Mouse (Mus musculus) hindbrain, embryonic 15.5 days (tissue): ENCODE results near the gene Thsd4. TPM values are rescaled to one million over a fixed set of nuclear protein-coding genes. Genes with fewer than 3 reads are reported as not detected.

Source experiments
- ATAC-seq: fragments of 200-750 bp; cut with Nextera tagmentation; 2 replicates; pipeline ENCODE4 v1.8.0; 2017; ENCODE audit warnings: low read depth, moderate number of reproducible peaks, moderate TSS enrichment; ENCODE audit not compliant: low FRiP score
- H3K27ac ChIP-seq: fragments of 300-500 bp; sonication (generic); replicated peaks from 2 replicates; pipeline ENCODE4 v1.5.1; 2015; ENCODE audit warnings: mild to moderate bottlenecking, inconsistent platforms
- H3K27me3 ChIP-seq: fragments of 300-500 bp; sonication (generic); 2 replicates; pipeline ENCODE4 v1.6.1; 2015; ENCODE audit warnings: control low read depth, inconsistent platforms
- H3K36me3 ChIP-seq: fragments of 300-500 bp; sonication (generic); 2 replicates; pipeline ENCODE4 v1.6.1; 2015; ENCODE audit warnings: control low read depth, inconsistent platforms
- H3K4me1 ChIP-seq: fragments of 300-500 bp; sonication (generic); replicated peaks from 2 replicates; pipeline ENCODE4 v1.6.1; 2015; ENCODE audit warnings: control low read depth, inconsistent platforms
- H3K4me2 ChIP-seq: fragments of 300-500 bp; sonication (generic); 2 replicates; pipeline ENCODE4 v1.6.1; 2015; ENCODE audit warnings: moderate library complexity, mild to moderate bottlenecking, inconsistent platforms
- H3K4me3 ChIP-seq: fragments of 300-500 bp; sonication (generic); 2 replicates; pipeline ENCODE4 v1.5.1; 2015; ENCODE audit warnings: mild to moderate bottlenecking, inconsistent platforms
- H3K9ac ChIP-seq: fragments of 300-500 bp; sonication (generic); 2 replicates; pipeline ENCODE4 v1.6.1; 2015; ENCODE audit warnings: inconsistent platforms
- H3K9me3 ChIP-seq: fragments of 300-500 bp; sonication (generic); 2 replicates; pipeline ENCODE4 v1.6.1; 2016; ENCODE audit warnings: control low read depth, inconsistent platforms
- WGBS: fragments of 180-500 bp; shearing (Covaris S2); methylation state at CpG from one replicate; pipeline ENCODE4 v1.1.7; 2015; 5-methylcytosine and 5-hydroxymethylcytosine counted together
- polyA plus RNA-seq: library from polyadenylated mRNA; unstranded; fragments of >200 nt; fragmentation: Nextera tagmentation; extraction: Ambion mirVana; gene quantifications from 2 replicates; pipeline ENCODE4 v1.2.1, GENCODE M21; 2015

The Thsd4 gene
- polyA plus RNA-seq, 1 experiment from 2014 or later, result 5.2 TPM

DNA sequence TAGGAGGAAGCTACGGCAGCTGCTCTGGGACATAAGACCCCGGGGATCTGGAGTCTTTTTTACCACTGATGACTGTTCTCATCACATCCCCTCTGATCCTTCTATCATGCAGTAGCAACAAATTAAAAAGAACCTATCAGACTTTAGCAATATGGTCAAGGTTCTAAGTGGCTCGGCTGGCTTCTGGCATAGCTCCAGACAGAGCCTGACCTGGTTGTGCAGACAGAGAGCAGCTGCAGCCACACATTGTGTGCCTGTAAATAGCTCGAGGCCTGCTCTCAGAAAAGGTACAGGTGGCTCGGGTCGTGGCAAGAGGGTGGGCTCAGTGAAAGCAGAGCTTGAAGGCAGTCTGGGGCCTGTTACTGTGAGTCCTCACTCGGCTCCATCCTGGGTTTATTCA, 512.9 kb downstream of the Thsd4 start:
- Histone ChIP-seq H3K27me3 (no peaks in the 10 kb centered on the region), H3K4me1 (peaks cover 11% of the 10 kb centered on the region; the same call in 1 of the 2 replicates), H3K4me2 (no peak overlapping the region), H3K4me3 (no peak overlapping the region), H3K9ac (no peak overlapping the region), H3K9me3 (no peaks in the 10 kb centered on the region), H3K27ac (no peak overlapping the region), H3K36me3 (no peaks in the 10 kb centered on the region)
- WGBS, result 56% methylated on average over 7 of the region's 7 CpGs
- no peak for ATAC-seq

DNA sequence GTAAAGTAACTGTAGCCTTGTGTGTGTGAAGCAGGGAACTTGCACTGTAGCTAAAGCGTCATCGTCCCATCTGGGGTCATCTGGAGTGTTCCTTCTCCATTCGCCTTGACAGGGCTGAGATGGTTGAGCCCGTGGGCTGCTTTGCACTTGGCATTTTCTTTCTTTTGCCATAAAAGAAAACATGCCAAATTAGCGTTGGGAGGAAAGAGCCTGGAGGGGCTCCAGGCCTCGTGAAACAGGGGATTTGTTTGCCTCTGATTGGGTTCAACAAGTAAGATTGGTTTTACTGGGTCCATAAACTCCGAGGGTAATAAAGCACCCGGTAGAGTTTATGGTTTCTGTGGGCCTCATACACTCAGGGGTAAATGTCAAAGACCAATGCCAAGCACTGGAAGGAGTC, 519.5 kb downstream of the Thsd4 start:
- Histone ChIP-seq H3K27ac (no peak overlapping the region), H3K4me2 (no peak overlapping the region), H3K9ac (no peak overlapping the region), H3K4me1 (no peaks in the 10 kb centered on the region), H3K36me3 (no peaks in the 10 kb centered on the region), H3K9me3 (no peaks in the 10 kb centered on the region), H3K27me3 (no peaks in the 10 kb centered on the region), H3K4me3 (no peak overlapping the region)
- no peak for ATAC-seq
- WGBS, result 82% methylated on average over 8 of the region's 8 CpGs

DNA sequence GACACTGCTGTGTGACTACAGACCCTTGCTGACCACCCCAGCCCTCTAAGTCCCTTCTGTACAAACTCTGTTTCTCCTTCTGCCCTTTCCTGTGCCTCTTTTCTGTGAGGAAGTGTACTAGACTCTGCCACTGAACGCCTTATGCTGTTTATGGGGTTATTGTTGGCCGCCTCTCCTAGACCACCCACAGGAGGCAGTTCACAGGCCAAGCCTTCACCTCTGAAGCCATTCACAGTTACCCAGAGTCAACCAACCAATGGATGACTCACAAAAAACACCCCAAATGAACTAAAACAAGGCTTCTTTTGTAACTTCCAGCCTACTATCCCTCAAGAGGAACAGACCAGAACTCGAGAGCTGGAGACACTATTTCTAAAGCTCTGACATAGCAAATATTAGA, 520.4 kb downstream of the Thsd4 start:
- H3K27ac ChIP-seq, result no peak overlapping the region
- no peaks in the 10 kb centered on the region for H3K36me3 ChIP-seq
- no peaks in the 10 kb centered on the region for H3K4me1 ChIP-seq
- no peak overlapping the region for H3K4me2 ChIP-seq
- WGBS, result 65% methylated on average over 3 of the region's 3 CpGs
- H3K9me3 ChIP-seq, result no peaks in the 10 kb centered on the region
- H3K4me3 ChIP-seq, result no peak overlapping the region
- ATAC-seq, result no peak
- H3K27me3 ChIP-seq, result no peaks in the 10 kb centered on the region
- H3K9ac ChIP-seq, result no peak overlapping the region

DNA sequence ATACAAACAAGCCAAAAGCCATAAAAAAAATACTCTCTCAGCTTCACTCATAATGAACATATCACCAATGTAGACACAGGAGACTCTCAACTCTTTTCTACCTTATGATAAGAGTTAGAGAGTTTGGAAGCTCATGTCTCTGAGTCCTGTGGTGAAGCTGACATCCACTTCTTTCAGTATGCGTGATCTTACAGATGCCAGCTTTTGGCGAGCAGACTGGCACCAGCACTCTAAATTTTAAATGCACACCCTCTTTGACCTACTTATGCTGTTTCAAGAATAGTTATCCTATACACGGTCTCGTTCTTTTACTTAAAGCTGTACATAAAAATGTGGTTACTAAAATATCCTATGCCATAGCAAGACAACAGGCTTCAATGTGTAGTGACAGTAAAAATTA, 524.1 kb downstream of the Thsd4 start:
- 91% methylated on average over 4 of the region's 4 CpGs for WGBS
- no peaks in the 10 kb centered on the region for H3K9me3 ChIP-seq
- H3K27ac ChIP-seq, result no peak overlapping the region
- H3K9ac ChIP-seq, result no peak overlapping the region
- H3K4me1 ChIP-seq, result no peaks in the 10 kb centered on the region
- H3K27me3 ChIP-seq, result no peaks in the 10 kb centered on the region
- H3K4me2 ChIP-seq, result no peak overlapping the region
- H3K36me3 ChIP-seq, result no peaks in the 10 kb centered on the region
- H3K4me3 ChIP-seq, result no peak overlapping the region
- no peak for ATAC-seq

DNA sequence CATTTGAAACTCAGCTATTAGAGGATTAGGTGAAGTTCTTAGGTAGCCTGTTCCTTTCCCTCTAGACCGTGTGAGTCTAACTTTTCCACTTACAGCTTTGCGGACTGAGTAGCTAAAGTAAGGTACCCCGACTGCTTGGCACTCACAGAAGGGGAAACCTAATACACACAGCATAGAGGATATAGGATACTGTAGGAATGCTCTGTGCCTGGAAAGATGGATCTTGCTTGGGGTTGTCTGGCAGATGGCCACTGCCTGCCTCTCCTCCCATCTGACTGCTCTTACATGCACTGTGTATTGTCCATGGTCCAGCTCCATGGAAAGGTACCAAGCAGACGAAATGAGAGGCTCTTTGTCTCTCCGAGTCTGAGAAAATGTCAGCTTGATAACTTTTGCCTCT, 530.4 kb downstream of the Thsd4 start:
- Histone ChIP-seq H3K36me3 (no peaks in the 10 kb centered on the region), H3K9ac (no peak overlapping the region), H3K27ac (no peak overlapping the region), H3K27me3 (no peaks in the 10 kb centered on the region), H3K9me3 (no peaks in the 10 kb centered on the region), H3K4me1 (no peaks in the 10 kb centered on the region), H3K4me3 (no peak overlapping the region), H3K4me2 (no peak overlapping the region)
- no peak for ATAC-seq
- 79% methylated on average over 5 of the region's 5 CpGs for WGBS

DNA sequence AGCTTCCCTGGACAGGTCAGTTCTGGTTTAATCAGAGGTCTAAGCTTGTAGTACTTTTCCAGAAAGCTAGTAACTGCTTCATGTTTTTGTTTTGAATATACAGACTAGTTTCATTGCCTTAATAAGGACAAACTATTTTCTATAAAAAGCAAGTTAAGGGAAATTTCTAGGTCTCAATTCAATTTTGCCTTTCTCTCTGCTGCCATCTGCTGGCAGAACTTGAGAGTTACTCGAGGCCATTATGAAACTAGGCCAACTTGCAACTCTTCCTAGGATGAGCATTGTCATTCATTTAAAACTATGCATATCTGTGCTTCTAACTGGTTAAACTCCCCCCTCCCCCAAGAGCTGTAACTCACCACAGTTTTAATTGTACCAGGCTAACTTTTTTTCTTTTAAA, 532.0 kb downstream of the Thsd4 start:
- 5% methylated on average over 1 of the region's 1 CpGs for WGBS

DNA sequence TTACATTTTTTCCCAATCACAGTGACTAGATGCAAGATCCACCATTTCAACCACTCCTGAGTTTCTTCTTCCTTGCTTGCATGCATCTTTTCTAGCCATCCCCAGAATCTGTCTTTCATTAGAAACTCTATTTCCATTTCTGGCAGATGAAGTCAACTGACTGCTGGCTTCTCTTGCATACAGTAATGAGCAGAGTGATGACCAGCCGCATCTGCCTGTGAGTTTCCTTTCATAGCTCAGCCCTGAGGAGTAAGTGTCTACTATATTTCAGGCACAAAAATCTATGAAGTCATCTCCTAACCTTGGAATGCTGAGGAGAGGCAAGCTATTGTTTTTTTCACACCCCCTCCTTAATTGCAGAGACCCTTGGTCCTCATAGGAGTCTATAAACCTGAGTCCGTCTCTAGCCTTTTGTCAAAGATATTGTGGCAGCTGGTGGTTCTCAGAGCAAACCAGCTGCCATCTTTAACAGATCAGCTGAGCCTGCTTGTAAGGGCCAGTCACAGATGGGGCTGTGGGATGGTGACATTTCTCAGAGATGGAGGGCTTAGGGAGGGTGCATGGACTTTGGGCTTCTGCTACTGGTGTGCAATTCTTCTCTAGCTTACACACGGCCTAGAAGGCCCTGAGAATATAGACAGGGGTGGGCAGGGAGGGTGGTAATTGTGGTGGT, 535.8 kb downstream of the Thsd4 start:
- no peaks in the 10 kb centered on the region for H3K27me3 ChIP-seq
- H3K36me3 ChIP-seq, result no peaks in the 10 kb centered on the region
- WGBS, result 77% methylated on average over 3 of the region's 3 CpGs
- H3K4me3 ChIP-seq, result no peak overlapping the region
- no peak for ATAC-seq
- no peaks in the 10 kb centered on the region for H3K9me3 ChIP-seq
- no peak overlapping the region for H3K9ac ChIP-seq
- no peak overlapping the region for H3K27ac ChIP-seq
- no peaks in the 10 kb centered on the region for H3K4me1 ChIP-seq
- no peak overlapping the region for H3K4me2 ChIP-seq

More for the DNA sequence above, 532.0 kb downstream of the Thsd4 start:
- no peaks in the 10 kb centered on the region for H3K4me1 ChIP-seq
- no peak for ATAC-seq
- no peak overlapping the region for H3K4me3 ChIP-seq
- no peaks in the 10 kb centered on the region for H3K9me3 ChIP-seq
- H3K4me2 ChIP-seq, result no peak overlapping the region
- H3K27me3 ChIP-seq, result no peaks in the 10 kb centered on the region
- H3K9ac ChIP-seq, result no peak overlapping the region
- H3K36me3 ChIP-seq, result no peaks in the 10 kb centered on the region
- H3K27ac ChIP-seq, result no peak overlapping the region

DNA sequence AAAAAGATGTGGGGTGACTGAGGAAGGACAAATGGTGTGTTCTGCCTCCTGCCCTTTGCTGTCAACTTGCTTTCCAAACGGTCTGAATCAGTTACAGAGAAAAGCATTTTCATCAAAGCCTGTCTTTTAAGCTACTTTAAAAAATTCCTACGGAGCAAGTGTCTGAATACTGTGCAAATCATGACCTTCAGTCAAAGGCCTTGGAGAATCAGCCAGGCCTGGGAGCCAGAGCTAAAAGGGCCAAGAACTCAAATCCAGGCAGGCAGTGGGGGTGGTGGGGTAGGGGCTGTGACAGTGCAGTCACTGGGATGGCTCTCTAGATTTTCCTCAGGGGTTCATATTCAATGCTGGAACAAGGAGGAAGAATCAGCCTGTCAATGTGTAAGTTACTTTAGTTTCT, 540.7 kb downstream of the Thsd4 start:
- WGBS, result 53% methylated on average over 2 of the region's 2 CpGs
- Histone ChIP-seq H3K4me3 (no peak overlapping the region), H3K4me2 (no peak overlapping the region), H3K27ac (no peak overlapping the region), H3K9me3 (no peaks in the 10 kb centered on the region), H3K36me3 (no peaks in the 10 kb centered on the region), H3K4me1 (no peaks in the 10 kb centered on the region), H3K27me3 (no peaks in the 10 kb centered on the region), H3K9ac (no peak overlapping the region)
- ATAC-seq, result no peak

DNA sequence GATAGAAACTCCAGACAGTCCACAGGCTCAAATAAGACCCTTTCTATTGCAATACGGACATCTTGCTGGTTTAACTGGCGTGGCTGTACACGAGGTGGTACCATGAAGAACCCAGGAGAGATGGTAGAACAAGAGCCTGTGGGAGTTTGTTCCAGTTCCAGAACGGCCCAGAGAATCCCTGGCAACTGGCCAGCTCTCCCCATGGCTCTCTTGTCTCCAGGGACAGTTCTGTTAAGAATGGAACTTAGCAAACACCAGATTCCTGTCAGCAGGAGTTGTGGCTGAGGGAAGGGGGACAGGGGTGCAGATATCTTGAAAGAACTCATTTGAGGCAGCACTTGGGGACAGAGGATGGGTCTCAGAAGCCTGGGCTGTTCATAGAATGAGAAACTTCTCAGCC, 550.6 kb downstream of the Thsd4 start:
- Histone ChIP-seq H3K9ac (no peak overlapping the region), H3K27me3 (no peaks in the 10 kb centered on the region), H3K4me1 (no peaks in the 10 kb centered on the region), H3K36me3 (no peaks in the 10 kb centered on the region), H3K4me2 (no peak overlapping the region), H3K9me3 (no peaks in the 10 kb centered on the region), H3K4me3 (no peak overlapping the region), H3K27ac (no peak overlapping the region)
- no peak for ATAC-seq
- 68% methylated on average over 4 of the region's 4 CpGs for WGBS

DNA sequence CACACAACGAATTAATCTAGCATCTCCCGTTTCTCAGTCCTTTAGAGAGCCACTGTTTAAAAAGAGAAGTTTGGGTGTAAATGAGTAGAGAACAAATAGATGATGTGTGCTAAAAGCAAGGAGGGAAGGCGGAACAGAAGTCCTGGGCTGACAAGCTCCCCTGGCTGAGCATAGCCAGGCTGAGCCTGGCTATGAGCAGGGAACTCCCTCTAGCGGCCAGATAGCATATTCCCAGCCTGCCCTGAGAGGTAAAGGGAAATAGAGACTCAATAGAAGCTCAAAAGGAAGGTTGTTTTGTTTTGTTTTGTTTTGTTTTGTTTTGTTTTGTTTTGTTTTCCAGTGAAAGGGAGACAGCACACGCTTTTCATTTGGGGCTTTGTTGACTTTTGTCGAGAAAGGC, 552.5 kb downstream of the Thsd4 start:
- H3K36me3 ChIP-seq, result no peaks in the 10 kb centered on the region

DNA sequence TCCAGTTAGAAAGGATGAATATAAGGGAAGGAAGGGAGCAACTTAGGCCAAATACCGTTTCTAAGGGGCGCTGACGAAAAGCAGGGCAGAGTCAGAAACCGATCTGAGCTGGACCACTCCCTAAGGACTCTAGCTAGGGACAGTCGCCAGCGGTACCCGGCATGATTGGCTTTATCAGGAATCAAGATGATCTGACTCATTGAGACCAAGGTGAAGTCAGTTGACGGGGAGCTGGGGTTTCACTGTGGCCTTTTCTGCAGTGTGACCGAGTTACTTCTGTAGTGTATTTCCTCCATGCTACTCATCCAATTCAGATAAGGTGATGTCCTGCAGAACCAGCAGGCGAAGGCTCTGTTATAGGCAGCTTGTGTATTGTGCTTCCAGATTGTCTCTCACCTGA, 556.8 kb downstream of the Thsd4 start:
- H3K27ac ChIP-seq, result no peak overlapping the region
- peaks cover 5% of the 10 kb centered on the region; the same call in 1 of the 2 replicates for H3K4me1 ChIP-seq
- H3K27me3 ChIP-seq, result no peaks in the 10 kb centered on the region
- H3K4me2 ChIP-seq, result no peak overlapping the region
- no peak for ATAC-seq
- H3K4me3 ChIP-seq, result no peak overlapping the region
- no peak overlapping the region for H3K9ac ChIP-seq
- H3K9me3 ChIP-seq, result no peaks in the 10 kb centered on the region
- WGBS, result 87% methylated on average over 10 of the region's 10 CpGs
- H3K36me3 ChIP-seq, result no peaks in the 10 kb centered on the region

More for the DNA sequence above, 552.5 kb downstream of the Thsd4 start:
- 0 out of 2 replicates have a peak, but pooled peaks have one; percentile 74 for ATAC-seq
- Histone ChIP-seq H3K27ac (no peak overlapping the region), H3K4me3 (no peak overlapping the region), H3K4me2 (no peak overlapping the region), H3K9me3 (no peaks in the 10 kb centered on the region), H3K4me1 (no peaks in the 10 kb centered on the region), H3K9ac (no peak overlapping the region), H3K27me3 (no peaks in the 10 kb centered on the region)
- 32% methylated on average over 6 of the region's 6 CpGs for WGBS

DNA sequence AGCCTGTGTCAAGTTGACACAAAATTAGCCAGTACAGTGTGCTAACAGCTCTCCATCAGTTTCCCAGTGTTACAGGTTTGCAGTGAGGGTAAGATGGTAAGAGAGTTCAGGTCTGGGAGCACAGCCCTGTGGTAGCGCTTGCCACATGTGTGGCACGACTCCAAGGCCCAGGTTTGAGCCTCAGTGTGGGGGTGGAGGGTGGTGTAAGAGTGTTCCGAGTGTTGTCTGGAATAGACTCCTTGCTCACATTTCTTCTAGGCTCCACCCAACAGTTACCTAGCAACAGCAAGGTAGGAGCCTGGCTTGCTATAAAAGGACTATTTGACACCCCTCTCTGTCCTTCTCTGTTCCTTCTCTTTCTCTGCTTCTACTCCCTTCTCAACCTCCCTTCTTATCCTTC, 557.5 kb downstream of the Thsd4 start:
- H3K9ac ChIP-seq, result no peak overlapping the region
- H3K36me3 ChIP-seq, result no peaks in the 10 kb centered on the region
- no peak for ATAC-seq
- 65% methylated on average over 3 of the region's 3 CpGs for WGBS
- no peaks in the 10 kb centered on the region for H3K27me3 ChIP-seq
- H3K4me2 ChIP-seq, result no peak overlapping the region
- H3K27ac ChIP-seq, result no peak overlapping the region
- H3K4me3 ChIP-seq, result no peak overlapping the region
- H3K9me3 ChIP-seq, result no peaks in the 10 kb centered on the region
- H3K4me1 ChIP-seq, result peaks cover 5% of the 10 kb centered on the region; the same call in 1 of the 2 replicates
